Mouse (Mus musculus): ENCODE measurements around the gene D630045J12Rik.

GRCm38 (mm10) chr6:38073592-38073991 lies 180.2 kb downstream of the D630045J12Rik start:
- no peak for TF ChIP-seq POLR2A (IDR thresholded peaks at IDR 0.05; ENCODE audit: borderline replicate concordance, low read depth, low read length)
- no peak for TF ChIP-seq CTCF (IDR thresholded peaks at IDR 0.05; ENCODE audit: low read depth, low read length)

All from bone marrow macrophage, adult 2 months (primary cell).